Mouse (Mus musculus): ENCODE results near the gene Nyap2. TPM values are rescaled to one million over a fixed set of nuclear protein-coding genes. Genes with fewer than 3 reads are reported as not detected.

Gene Nyap2
- polyA plus RNA-seq, 1 experiment, result not detected

GRCm38 (mm10) chr1:81310087-81310626 is 233.4 kb downstream of the Nyap2 start:
- H3K9me3 ChIP-seq, result no peaks in the 10 kb centered on the region

GRCm38 (mm10) chr1:81316403-81316994 is 239.7 kb downstream of the Nyap2 start:
- Histone ChIP-seq H3K4me1 (no peaks in the 10 kb centered on the region), H3K4me3 (replicated peaks) (no peak overlapping the region), H3K27me3 (replicated peaks) (no peaks in the 10 kb centered on the region), H3K36me3 (replicated peaks; ENCODE audit: low read length) (no peaks in the 10 kb centered on the region), H3K9me3 (no peaks in the 10 kb centered on the region)
- TF ChIP-seq GATA1 (IDR thresholded peaks at IDR 0.05; ENCODE audit: borderline replicate concordance, low read length) (no peak), FLI1 (IDR thresholded peaks at IDR 0.05; ENCODE audit: low read length) (no peak)

More at GRCm38 (mm10) chr1:81310087-81310626, 233.4 kb downstream of the Nyap2 start:
- H3K27me3 ChIP-seq (replicated peaks), result no peaks in the 10 kb centered on the region
- no peak for TF ChIP-seq FLI1 (IDR thresholded peaks at IDR 0.05; ENCODE audit: low read length)
- no peak for TF ChIP-seq GATA1 (IDR thresholded peaks at IDR 0.05; ENCODE audit: borderline replicate concordance, low read length)
- H3K4me1 ChIP-seq, result no peaks in the 10 kb centered on the region
- no peaks in the 10 kb centered on the region for H3K36me3 ChIP-seq (replicated peaks; ENCODE audit: low read length)
- H3K4me3 ChIP-seq (replicated peaks), result no peak overlapping the region

GRCm38 (mm10) chr1:81316995-81317413 is 240.3 kb downstream of the Nyap2 start:
- no peaks in the 10 kb centered on the region for H3K4me1 ChIP-seq
- H3K4me3 ChIP-seq (replicated peaks), result no peak overlapping the region
- TF ChIP-seq FLI1 (IDR thresholded peaks at IDR 0.05; ENCODE audit: low read length), result no peak
- no peak for TF ChIP-seq GATA1 (IDR thresholded peaks at IDR 0.05; ENCODE audit: borderline replicate concordance, low read length)
- H3K36me3 ChIP-seq (replicated peaks; ENCODE audit: low read length), result no peaks in the 10 kb centered on the region
- H3K9me3 ChIP-seq, result no peaks in the 10 kb centered on the region
- no peaks in the 10 kb centered on the region for H3K27me3 ChIP-seq (replicated peaks)

- no peaks in the 10 kb centered on the region for H3K36me3 ChIP-seq (replicated peaks; ENCODE audit: low read length)
- TF ChIP-seq GATA1 (IDR thresholded peaks at IDR 0.05; ENCODE audit: borderline replicate concordance, low read length) (no peak), FLI1 (IDR thresholded peaks at IDR 0.05; ENCODE audit: low read length) (no peak)
- peaks cover 3% of the 10 kb centered on the region; the same call in 1 of the 2 replicates for H3K9me3 ChIP-seq
- H3K4me1 ChIP-seq, result no peaks in the 10 kb centered on the region
- H3K27me3 ChIP-seq (replicated peaks), result no peaks in the 10 kb centered on the region
- no peak overlapping the region for H3K4me3 ChIP-seq (replicated peaks)
These were observed 311.0 kb downstream of the Nyap2 start for GRCm38 (mm10) chr1:81387722-81388121.
